Mouse (Mus musculus) thymus, postnatal 14 days (tissue): ENCODE data around the gene Zfp639.

Source experiments
- DNase-seq: peaks from one replicate; pipeline ENCODE4 v3.0.0; 2021

Zfp639 gene

GRCm38 (mm10) chr3:32509496-32510374, at the start of gene Zfp639:
Gene Zfp639, plus strand, starts transcription at chr3:32510259.
- no peak for DNase-seq

GRCm38 (mm10) chr3:32467321-32467720, 42.7 kb upstream of the Zfp639 start:
- no peak for DNase-seq

- no peak for DNase-seq
Observed at GRCm38 (mm10) chr3:32468411-32468810, 41.6 kb upstream of the Zfp639 start.

- DNase-seq = no peak
Observed at GRCm38 (mm10) chr3:32470449-32470848, 39.6 kb upstream of the Zfp639 start.

- DNase-seq = no peak
Observed at GRCm38 (mm10) chr3:32471098-32471497, 39.0 kb upstream of the Zfp639 start.

GRCm38 (mm10) chr3:32472191-32472900, 37.7 kb upstream of the Zfp639 start:
- no peak for DNase-seq

- DNase-seq = no peak
Observed at GRCm38 (mm10) chr3:32473184-32473583, 36.9 kb upstream of the Zfp639 start.

GRCm38 (mm10) chr3:32479961-32480360, 30.1 kb upstream of the Zfp639 start:
- no peak for DNase-seq

GRCm38 (mm10) chr3:32483035-32483434, 27.0 kb upstream of the Zfp639 start:
- no peak for DNase-seq

- DNase-seq = no peak
Observed at GRCm38 (mm10) chr3:32486543-32486942, 23.5 kb upstream of the Zfp639 start.

- DNase-seq = no peak
Observed at GRCm38 (mm10) chr3:32488172-32488571, 21.9 kb upstream of the Zfp639 start.

- no peak for DNase-seq
Observed at GRCm38 (mm10) chr3:32490076-32490927, 19.8 kb upstream of the Zfp639 start.

- no peak for DNase-seq
Observed at GRCm38 (mm10) chr3:32490928-32491315, 19.1 kb upstream of the Zfp639 start.

GRCm38 (mm10) chr3:32492097-32493090, 17.7 kb upstream of the Zfp639 start, which contains the start of gene Kcnmb3:
Gene Kcnmb3, minus strand, starts transcription at chr3:32492231.
- no peak for DNase-seq

GRCm38 (mm10) chr3:32494387-32495087, 15.5 kb upstream of the Zfp639 start:
- peak; percentile 43 for DNase-seq

GRCm38 (mm10) chr3:32495088-32495770, 14.8 kb upstream of the Zfp639 start:
- DNase-seq = no peak

- DNase-seq = no peak
Observed at GRCm38 (mm10) chr3:32495856-32496710, 14.0 kb upstream of the Zfp639 start.

- DNase-seq = no peak
Observed at GRCm38 (mm10) chr3:32496711-32497070, 13.4 kb upstream of the Zfp639 start.

GRCm38 (mm10) chr3:32500346-32500745, 9.7 kb upstream of the Zfp639 start:
- no peak for DNase-seq

- DNase-seq = no peak
Observed at GRCm38 (mm10) chr3:32505841-32506240, 4.2 kb upstream of the Zfp639 start.
